Mouse (Mus musculus) lung, postnatal 0 days (tissue): ENCODE results near the gene Glb1. TPM values are rescaled to one million over a fixed set of nuclear protein-coding genes. Genes with fewer than 3 reads are reported as not detected.
A peak's percentile ranks its signal among the peaks of the same experiment; 100 is the strongest.
"Not testable (repeated sequence)": the region's sequence is repeated elsewhere in the genome, so short reads cannot be mapped to it uniquely, and the experiment has no call there.

Experiments
- ATAC-seq: fragments of 200-750 bp; cut with Nextera tagmentation; 2 replicates; pipeline ENCODE4 v1.8.0; 2017; ENCODE audit warnings: moderate library complexity
- DNase-seq: peaks from one replicate; pipeline ENCODE4 v3.0.0-alpha.2; 2016; ENCODE audit warnings: low spot score
- H3K27ac ChIP-seq: fragments of 300-500 bp; sonication (generic); 2 replicates; pipeline ENCODE4 v1.5.1; 2014; ENCODE audit warnings: antibody characterized with exemption, mild to moderate bottlenecking, low read length, mixed read lengths
- H3K27me3 ChIP-seq: fragments of 300-500 bp; sonication (generic); replicated peaks from 2 replicates; pipeline ENCODE4 v1.6.1; 2014; ENCODE audit warnings: low read length, mixed read lengths; ENCODE audit not compliant: insufficient read depth
- H3K36me3 ChIP-seq: fragments of 300-500 bp; sonication (generic); 2 replicates; pipeline ENCODE4 v1.6.1; 2014; ENCODE audit warnings: low read length, mixed read lengths; ENCODE audit not compliant: insufficient read depth
- H3K4me1 ChIP-seq: fragments of 300-500 bp; sonication (generic); 2 replicates; pipeline ENCODE4 v1.6.1; 2014; ENCODE audit warnings: antibody characterized with exemption, low read depth, low read length, mixed read lengths; ENCODE audit not compliant: insufficient read depth
- H3K4me2 ChIP-seq: fragments of 300-500 bp; sonication (generic); replicated peaks from 2 replicates; pipeline ENCODE4 v1.6.1; 2014; ENCODE audit warnings: low read depth, mild to moderate bottlenecking, low read length, moderate library complexity, mixed read lengths
- H3K4me3 ChIP-seq: fragments of 300-500 bp; sonication (generic); 2 replicates; pipeline ENCODE4 v1.5.1; 2014; ENCODE audit warnings: low read depth, low read length
- H3K9ac ChIP-seq: fragments of 300-500 bp; sonication (generic); replicated peaks from 2 replicates; pipeline ENCODE4 v1.6.1; 2014; ENCODE audit warnings: low read depth, mild to moderate bottlenecking
- H3K9me3 ChIP-seq: fragments of 300-500 bp; sonication (generic); 2 replicates; pipeline ENCODE4 v1.6.1; 2016; ENCODE audit warnings: low read length, mixed read lengths
- CTCF ChIP-seq: IDR thresholded peaks from 2 replicates; pipeline ENCODE4 v1.5.1; 2016; ENCODE audit warnings: antibody characterized with exemption, mild to moderate bottlenecking
- EP300 ChIP-seq: IDR thresholded peaks from 2 replicates; pipeline ENCODE4 v1.6.1; 2016; ENCODE audit warnings: antibody characterized with exemption, mild to moderate bottlenecking, control low read depth
- WGBS: fragments of 180-500 bp; shearing (Covaris S2); extraction: QIAGEN DNeasy Blood & Tissue Kit; methylation state at CpG from one replicate; pipeline ENCODE4 v1.1.7; 2014; 5-methylcytosine and 5-hydroxymethylcytosine counted together
- polyA plus RNA-seq: library from polyadenylated mRNA; unstranded; fragments of >200 nt; fragmentation: Nextera tagmentation; extraction: Ambion mirVana; gene quantifications from 2 replicates; pipeline ENCODE4 v1.2.1, GENCODE M21; 2015

Glb1 gene
- polyA plus RNA-seq, 1 experiment from 2014 or later = 23.4 TPM

GRCm38 (mm10) chr9:114387086-114387485, 13.8 kb upstream of the Glb1 start:
- Histone ChIP-seq H3K36me3 (no peaks in the 10 kb centered on the region), H3K4me1 (no peaks in the 10 kb centered on the region), H3K4me2 (no peak overlapping the region), H3K9me3 (no peaks in the 10 kb centered on the region), H3K27me3 (no peaks in the 10 kb centered on the region), H3K27ac (no peak overlapping the region), H3K9ac (no peak overlapping the region), H3K4me3 (no peak overlapping the region)
- no peak for ATAC-seq
- no peak for DNase-seq
- TF ChIP-seq EP300 = no peak
- TF ChIP-seq CTCF = no peak
- 48% methylated on average over 6 of the region's 6 CpGs for WGBS

GRCm38 (mm10) chr9:114388288-114388687, 12.6 kb upstream of the Glb1 start:
- H3K9ac ChIP-seq = no peak overlapping the region
- no peak overlapping the region for H3K4me3 ChIP-seq
- H3K27ac ChIP-seq = no peak overlapping the region
- ATAC-seq = no peak
- no peaks in the 10 kb centered on the region for H3K4me1 ChIP-seq
- no peaks in the 10 kb centered on the region for H3K27me3 ChIP-seq
- H3K36me3 ChIP-seq = no peaks in the 10 kb centered on the region
- no peak for DNase-seq
- H3K9me3 ChIP-seq = no peaks in the 10 kb centered on the region
- no peak overlapping the region for H3K4me2 ChIP-seq
- TF ChIP-seq CTCF (no peak), EP300 (no peak)
- WGBS = 79% methylated on average over 8 of the region's 8 CpGs

- H3K4me2 ChIP-seq = no peak overlapping the region
- no peak overlapping the region for H3K4me3 ChIP-seq
- no peak overlapping the region for H3K9ac ChIP-seq
Measured at GRCm38 (mm10) chr9:114388701-114389370, 12.0 kb upstream of the Glb1 start.

GRCm38 (mm10) chr9:114389371-114389904, 11.4 kb upstream of the Glb1 start:
- 0 out of 2 replicates have a peak overlapping the region, but pooled peaks have one; percentile 74 for H3K27ac ChIP-seq
- DNase-seq = peak; percentile 28
- 73% methylated on average over 8 of the region's 8 CpGs for WGBS
- H3K36me3 ChIP-seq = no peaks in the 10 kb centered on the region
- H3K27me3 ChIP-seq = no peaks in the 10 kb centered on the region
- H3K9me3 ChIP-seq = no peaks in the 10 kb centered on the region
- H3K4me2 ChIP-seq = peak overlapping the region; percentile 99
- no peaks in the 10 kb centered on the region for H3K4me1 ChIP-seq
- peak; percentile 61 for TF ChIP-seq CTCF
- TF ChIP-seq EP300 = no peak
- no peak overlapping the region for H3K9ac ChIP-seq
- peak overlapping the region; percentile 63 for H3K4me3 ChIP-seq
- peak; percentile 8; the same call in 1 of the 2 replicates for ATAC-seq

More at GRCm38 (mm10) chr9:114388701-114389370, 12.0 kb upstream of the Glb1 start:
- Histone ChIP-seq H3K27me3 (no peaks in the 10 kb centered on the region), H3K27ac (no peak overlapping the region), H3K36me3 (no peaks in the 10 kb centered on the region), H3K4me1 (no peaks in the 10 kb centered on the region), H3K9me3 (no peaks in the 10 kb centered on the region)
- TF ChIP-seq CTCF (no peak), EP300 (no peak)
- no peak for ATAC-seq
- DNase-seq = no peak
- 46% methylated on average over 3 of the region's 3 CpGs for WGBS

- H3K4me3 ChIP-seq = peak within 1 kb of the TSS; percentile 63
- no peaks in the 10 kb centered on the region for H3K36me3 ChIP-seq
- H3K4me1 ChIP-seq = no peaks in the 10 kb centered on the region
- TF ChIP-seq EP300 (no peak), CTCF (no peak)
- peak within 1 kb of the TSS; percentile 99 for H3K4me2 ChIP-seq
- H3K27ac ChIP-seq = peak within 1 kb of the TSS; percentile 74
- no peaks in the 10 kb centered on the region for H3K27me3 ChIP-seq
- H3K9me3 ChIP-seq = no peaks in the 10 kb centered on the region
- DNase-seq = peak; percentile 80
- under 1% methylated on average over 90 of the region's 96 CpGs for WGBS
- peak; percentile 87 for ATAC-seq
- H3K9ac ChIP-seq = peak within 1 kb of the TSS; percentile 56
Measured at GRCm38 (mm10) chr9:114389905-114390748, 10.7 kb upstream of the Glb1 start, which contains the start of gene Crtap. Gene Crtap (minus strand): TSS chr9:114390675.

- Histone ChIP-seq H3K27ac (peak overlapping the region; percentile 74; the same call in 1 of the 2 replicates), H3K4me1 (no peaks in the 10 kb centered on the region), H3K9me3 (no peaks in the 10 kb centered on the region), H3K36me3 (no peaks in the 10 kb centered on the region), H3K9ac (peak overlapping the region; percentile 56), H3K27me3 (no peaks in the 10 kb centered on the region), H3K4me3 (peak overlapping the region; percentile 63), H3K4me2 (peak overlapping the region; percentile 99)
- DNase-seq (no peak), ATAC-seq (no peak)
- 3% methylated on average over 10 of the region's 10 CpGs for WGBS
- TF ChIP-seq CTCF (no peak), EP300 (no peak)
Measured at GRCm38 (mm10) chr9:114390749-114391075, 10.2 kb upstream of the Glb1 start.

GRCm38 (mm10) chr9:114394136-114394535, 6.7 kb upstream of the Glb1 start:
- not testable (repeated sequence) for DNase-seq, H3K4me2 ChIP-seq, H3K36me3 ChIP-seq, H3K4me3 ChIP-seq, H3K4me1 ChIP-seq, H3K9me3 ChIP-seq, ATAC-seq, H3K27ac ChIP-seq, H3K27me3 ChIP-seq, H3K9ac ChIP-seq
- WGBS = 51% methylated on average over 6 of the region's 6 CpGs
